Mouse (Mus musculus): ENCODE data around the gene Gm49384. TPM values are rescaled to one million over a fixed set of nuclear protein-coding genes. Genes with fewer than 3 reads are reported as not detected.

The Gm49384 gene
- polyA plus RNA-seq (2014; fragmentation: Nextera tagmentation; extraction: Ambion mirVana), result 24.5 and 27.1 TPM in 2 replicates

GRCm38 (mm10) chr12:69204052-69204833 is at the start of gene Gm49384:
TSS of gene Gm49384 (minus strand) at chr12:69204267.
- H3K4me2 ChIP-seq (replicated peaks; ENCODE audit: low read depth, low read length), result no peak within 1 kb of the TSS
- H3K4me1 ChIP-seq (ENCODE audit: control insufficient read depth, insufficient read depth, low read length), result no peaks in the 10 kb centered on the region; the same call in 1 of the 2 replicates
- no peak within 1 kb of the TSS for H3K9ac ChIP-seq (replicated peaks; ENCODE audit: low read depth, low read length)
- H3K36me3 ChIP-seq (ENCODE audit: control insufficient read depth, insufficient read depth, low read length), result peaks cover 44% of the 10 kb centered on the region
- ATAC-seq (ENCODE audit: insufficient number of reproducible peaks, insufficient read depth, low FRiP score, low read depth), result no peak
- H3K9me3 ChIP-seq (ENCODE audit: control insufficient read depth, low read depth, low read length), result no peaks in the 10 kb centered on the region
- no peaks in the 10 kb centered on the region for H3K27me3 ChIP-seq (ENCODE audit: control insufficient read depth, insufficient read depth, low read length)
- WGBS, result 81% methylated on average over 16 of the region's 16 CpGs
- H3K27ac ChIP-seq (ENCODE audit: low read length), result no peak within 1 kb of the TSS
- H3K4me3 ChIP-seq (ENCODE audit: low read depth, low read length), result no peak within 1 kb of the TSS

- ATAC-seq (ENCODE audit: insufficient number of reproducible peaks, insufficient read depth, low FRiP score, low read depth), result no peak
- Histone ChIP-seq H3K4me3 (ENCODE audit: low read depth, low read length) (no peak overlapping the region), H3K36me3 (ENCODE audit: control insufficient read depth, insufficient read depth, low read length) (no peaks in the 10 kb centered on the region), H3K9me3 (ENCODE audit: control insufficient read depth, low read depth, low read length) (no peaks in the 10 kb centered on the region), H3K27me3 (ENCODE audit: control insufficient read depth, insufficient read depth, low read length) (no peaks in the 10 kb centered on the region), H3K9ac (replicated peaks; ENCODE audit: low read depth, low read length) (no peak overlapping the region), H3K27ac (ENCODE audit: low read length) (no peak overlapping the region), H3K4me1 (ENCODE audit: control insufficient read depth, insufficient read depth, low read length) (no peaks in the 10 kb centered on the region), H3K4me2 (replicated peaks; ENCODE audit: low read depth, low read length) (no peak overlapping the region)
- 86% methylated on average over 1 of the region's 1 CpGs for WGBS
Observed at GRCm38 (mm10) chr12:69253806-69254205, 49.7 kb upstream of the Gm49384 start.

- Histone ChIP-seq H3K9ac (replicated peaks; ENCODE audit: low read depth, low read length) (no peak overlapping the region), H3K27ac (ENCODE audit: low read length) (no peak overlapping the region), H3K4me2 (replicated peaks; ENCODE audit: low read depth, low read length) (no peak overlapping the region), H3K4me3 (ENCODE audit: low read depth, low read length) (no peak overlapping the region), H3K27me3 (ENCODE audit: control insufficient read depth, insufficient read depth, low read length) (no peaks in the 10 kb centered on the region), H3K4me1 (ENCODE audit: control insufficient read depth, insufficient read depth, low read length) (no peaks in the 10 kb centered on the region), H3K9me3 (ENCODE audit: control insufficient read depth, low read depth, low read length) (no peaks in the 10 kb centered on the region), H3K36me3 (ENCODE audit: control insufficient read depth, insufficient read depth, low read length) (no peaks in the 10 kb centered on the region)
- 78% methylated on average over 8 of the region's 8 CpGs for WGBS
- ATAC-seq (ENCODE audit: insufficient number of reproducible peaks, insufficient read depth, low FRiP score, low read depth), result no peak
Observed at GRCm38 (mm10) chr12:69250756-69251155, 46.7 kb upstream of the Gm49384 start.

GRCm38 (mm10) chr12:69249766-69250165 is 45.7 kb upstream of the Gm49384 start:
- H3K4me1 ChIP-seq (ENCODE audit: control insufficient read depth, insufficient read depth, low read length), result no peaks in the 10 kb centered on the region
- H3K4me3 ChIP-seq (ENCODE audit: low read depth, low read length), result no peak overlapping the region
- H3K36me3 ChIP-seq (ENCODE audit: control insufficient read depth, insufficient read depth, low read length), result no peaks in the 10 kb centered on the region
- ATAC-seq (ENCODE audit: insufficient number of reproducible peaks, insufficient read depth, low FRiP score, low read depth), result no peak
- no peak overlapping the region for H3K27ac ChIP-seq (ENCODE audit: low read length)
- 91% methylated on average over 4 of the region's 4 CpGs for WGBS
- H3K4me2 ChIP-seq (replicated peaks; ENCODE audit: low read depth, low read length), result no peak overlapping the region
- no peaks in the 10 kb centered on the region for H3K9me3 ChIP-seq (ENCODE audit: control insufficient read depth, low read depth, low read length)
- no peaks in the 10 kb centered on the region for H3K27me3 ChIP-seq (ENCODE audit: control insufficient read depth, insufficient read depth, low read length)
- H3K9ac ChIP-seq (replicated peaks; ENCODE audit: low read depth, low read length), result no peak overlapping the region

GRCm38 (mm10) chr12:69241771-69242431 is 37.8 kb upstream of the Gm49384 start:
- Histone ChIP-seq H3K27ac (ENCODE audit: low read length) (peak overlapping the region; percentile 83), H3K9ac (replicated peaks; ENCODE audit: low read depth, low read length) (peak overlapping the region; percentile 72), H3K9me3 (ENCODE audit: control insufficient read depth, low read depth, low read length) (no peaks in the 10 kb centered on the region), H3K36me3 (ENCODE audit: control insufficient read depth, insufficient read depth, low read length) (no peaks in the 10 kb centered on the region), H3K4me1 (ENCODE audit: control insufficient read depth, insufficient read depth, low read length) (peaks cover 5% of the 10 kb centered on the region), H3K4me3 (ENCODE audit: low read depth, low read length) (peak overlapping the region; percentile 71), H3K27me3 (ENCODE audit: control insufficient read depth, insufficient read depth, low read length) (no peaks in the 10 kb centered on the region), H3K4me2 (replicated peaks; ENCODE audit: low read depth, low read length) (peak overlapping the region; percentile 48)
- WGBS, result under 1% methylated on average over 63 of the region's 64 CpGs
- peak; percentile 92 for ATAC-seq (ENCODE audit: insufficient number of reproducible peaks, insufficient read depth, low FRiP score, low read depth)

GRCm38 (mm10) chr12:69241405-69241770 is 37.3 kb upstream of the Gm49384 start:
- Histone ChIP-seq H3K36me3 (ENCODE audit: control insufficient read depth, insufficient read depth, low read length) (no peaks in the 10 kb centered on the region), H3K4me2 (replicated peaks; ENCODE audit: low read depth, low read length) (peak overlapping the region; percentile 48), H3K9ac (replicated peaks; ENCODE audit: low read depth, low read length) (peak overlapping the region; percentile 72), H3K4me1 (ENCODE audit: control insufficient read depth, insufficient read depth, low read length) (peaks cover 5% of the 10 kb centered on the region), H3K27ac (ENCODE audit: low read length) (peak overlapping the region; percentile 83), H3K9me3 (ENCODE audit: control insufficient read depth, low read depth, low read length) (no peaks in the 10 kb centered on the region), H3K27me3 (ENCODE audit: control insufficient read depth, insufficient read depth, low read length) (no peaks in the 10 kb centered on the region), H3K4me3 (ENCODE audit: low read depth, low read length) (peak overlapping the region; percentile 71)
- 2% methylated on average over 3 of the region's 3 CpGs for WGBS
- no peak for ATAC-seq (ENCODE audit: insufficient number of reproducible peaks, insufficient read depth, low FRiP score, low read depth)

GRCm38 (mm10) chr12:69240876-69241275 is 36.8 kb upstream of the Gm49384 start, which contains the start of gene Klhdc1:
TSS of gene Klhdc1 (plus strand) at chr12:69241176.
- Histone ChIP-seq H3K4me2 (replicated peaks; ENCODE audit: low read depth, low read length) (peak within 1 kb of the TSS; percentile 48), H3K4me3 (ENCODE audit: low read depth, low read length) (peak within 1 kb of the TSS; percentile 71), H3K4me1 (ENCODE audit: control insufficient read depth, insufficient read depth, low read length) (peaks cover 5% of the 10 kb centered on the region), H3K27ac (ENCODE audit: low read length) (peak within 1 kb of the TSS; percentile 83), H3K9ac (replicated peaks; ENCODE audit: low read depth, low read length) (peak within 1 kb of the TSS; percentile 72), H3K9me3 (ENCODE audit: control insufficient read depth, low read depth, low read length) (no peaks in the 10 kb centered on the region), H3K27me3 (ENCODE audit: control insufficient read depth, insufficient read depth, low read length) (no peaks in the 10 kb centered on the region), H3K36me3 (ENCODE audit: control insufficient read depth, insufficient read depth, low read length) (no peaks in the 10 kb centered on the region)
- 69% methylated on average over 6 of the region's 6 CpGs for WGBS
- no peak for ATAC-seq (ENCODE audit: insufficient number of reproducible peaks, insufficient read depth, low FRiP score, low read depth)

- H3K27ac ChIP-seq (ENCODE audit: low read length), result no peak overlapping the region
- no peaks in the 10 kb centered on the region for H3K36me3 ChIP-seq (ENCODE audit: control insufficient read depth, insufficient read depth, low read length)
- ATAC-seq (ENCODE audit: insufficient number of reproducible peaks, insufficient read depth, low FRiP score, low read depth), result no peak
- no peak overlapping the region for H3K9ac ChIP-seq (replicated peaks; ENCODE audit: low read depth, low read length)
- H3K9me3 ChIP-seq (ENCODE audit: control insufficient read depth, low read depth, low read length), result no peaks in the 10 kb centered on the region
- no peaks in the 10 kb centered on the region for H3K27me3 ChIP-seq (ENCODE audit: control insufficient read depth, insufficient read depth, low read length)
- H3K4me3 ChIP-seq (ENCODE audit: low read depth, low read length), result no peak overlapping the region
- 36% methylated on average over 3 of the region's 3 CpGs for WGBS
- no peak overlapping the region for H3K4me2 ChIP-seq (replicated peaks; ENCODE audit: low read depth, low read length)
- peaks cover 5% of the 10 kb centered on the region for H3K4me1 ChIP-seq (ENCODE audit: control insufficient read depth, insufficient read depth, low read length)
Observed at GRCm38 (mm10) chr12:69238284-69238683, 34.2 kb upstream of the Gm49384 start.
